Mouse (Mus musculus): ENCODE results near the gene Cebpe. TPM values are rescaled to one million over a fixed set of nuclear protein-coding genes. Genes with fewer than 3 reads are reported as not detected.

Cebpe gene
- total RNA-seq (2014; fragmentation: Nextera tagmentation) (23.1 and 45.9 TPM in 2 replicates), total RNA-seq (2017) (57.2 and 63.7 TPM in 2 replicates)

DNA sequence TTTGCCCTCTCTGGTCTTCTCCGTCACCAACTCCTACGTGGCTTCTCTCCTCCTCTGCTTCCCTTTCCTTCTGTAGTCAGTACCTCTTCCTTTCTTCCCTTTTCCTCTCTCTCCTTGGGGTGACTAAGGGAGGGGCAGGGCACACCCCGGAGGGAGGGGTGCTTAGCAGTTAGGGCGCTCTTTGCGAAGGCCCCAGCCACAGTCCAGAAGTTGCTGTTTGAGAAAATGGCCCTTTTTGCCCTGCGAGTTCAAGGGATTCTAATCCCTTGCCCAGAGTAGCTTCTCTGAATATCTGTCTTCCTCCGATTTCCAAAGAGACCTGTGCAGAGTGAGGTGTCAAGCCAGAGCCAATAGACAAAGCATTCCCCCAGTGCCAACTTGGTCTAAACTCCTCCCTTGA lies at the start of gene Cebpe:
Cebpe (minus strand) TSS at position 101 of the 400 bp plus-strand sequence.
- ATAC-seq (replicated peaks; ENCODE audit: poor library complexity, severe bottlenecking) = peak; percentile 46

DNA sequence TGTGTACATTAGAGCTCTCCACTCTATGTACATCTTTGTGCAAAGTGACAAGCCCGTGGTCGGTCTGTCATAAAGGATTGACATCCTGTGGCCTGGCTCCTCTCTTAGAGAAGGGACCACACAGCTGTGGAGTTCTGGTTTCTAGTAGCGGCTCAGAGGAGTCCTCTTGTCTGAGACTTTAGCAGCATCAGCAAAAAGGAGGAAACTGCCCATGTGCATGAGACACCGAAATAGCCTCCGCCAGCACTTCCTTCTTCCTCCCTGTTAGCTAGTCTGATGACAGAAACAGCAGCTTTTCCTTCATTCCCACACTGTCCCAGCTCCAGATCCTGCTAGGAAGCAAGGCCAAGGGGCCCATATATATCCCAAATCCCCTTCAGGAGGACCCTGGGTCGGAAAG lies 44.4 kb upstream of the Cebpe start:
- peak; percentile 60 for ATAC-seq (replicated peaks; ENCODE audit: poor library complexity, severe bottlenecking)

DNA sequence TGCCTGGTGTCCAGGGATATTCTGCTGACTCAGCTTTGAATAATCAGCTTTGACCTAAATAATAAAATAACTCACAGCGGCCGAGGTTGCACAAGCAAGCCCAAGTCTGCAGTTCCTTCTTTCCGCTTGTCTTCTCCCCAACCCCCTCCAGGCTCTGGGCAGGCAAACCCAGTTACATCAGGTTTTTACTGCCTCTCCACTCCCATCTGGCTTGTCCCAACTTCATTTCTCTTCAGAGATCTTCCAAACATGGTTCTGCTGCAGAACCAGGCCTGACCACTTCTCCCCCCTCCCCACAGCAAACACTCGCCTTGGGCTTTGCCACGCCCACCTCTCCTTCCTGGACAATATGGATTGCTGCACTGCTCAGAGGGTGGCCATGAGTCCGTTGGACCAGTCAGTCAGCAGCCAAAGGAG lies 42.6 kb upstream of the Cebpe start:
- peak; percentile 83 for ATAC-seq (replicated peaks; ENCODE audit: poor library complexity, severe bottlenecking)

DNA sequence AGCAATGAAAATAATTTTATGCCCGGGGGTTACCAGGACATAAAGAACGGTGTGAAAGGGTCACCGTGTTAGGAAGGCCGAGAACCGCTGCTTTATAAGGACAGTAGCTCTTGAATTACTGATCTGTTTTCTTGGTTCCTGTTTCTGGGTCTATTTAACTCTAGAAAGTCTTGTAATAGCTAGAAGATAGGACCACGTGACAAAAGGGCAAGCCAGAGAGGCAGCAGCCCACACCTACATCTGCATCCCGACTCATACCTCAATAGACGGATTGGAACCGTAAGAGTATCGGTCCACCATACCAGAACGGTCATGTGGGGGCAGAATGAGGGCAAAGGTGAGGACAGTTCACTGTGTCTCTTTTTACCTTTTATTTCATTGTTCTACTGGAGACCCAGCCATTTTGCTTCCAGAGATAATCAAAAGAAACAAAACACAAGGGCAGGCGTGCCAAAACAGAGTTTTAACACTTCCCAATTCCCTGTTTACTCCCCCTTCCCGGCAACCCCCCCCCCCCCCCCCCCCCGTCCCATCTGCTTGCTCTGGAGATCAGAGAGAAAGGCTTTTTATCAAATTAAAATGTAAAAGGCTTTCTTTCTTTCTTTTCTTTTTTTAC lies 42.1 kb upstream of the Cebpe start:
- peak; percentile 20 for ATAC-seq (replicated peaks; ENCODE audit: poor library complexity, severe bottlenecking)

DNA sequence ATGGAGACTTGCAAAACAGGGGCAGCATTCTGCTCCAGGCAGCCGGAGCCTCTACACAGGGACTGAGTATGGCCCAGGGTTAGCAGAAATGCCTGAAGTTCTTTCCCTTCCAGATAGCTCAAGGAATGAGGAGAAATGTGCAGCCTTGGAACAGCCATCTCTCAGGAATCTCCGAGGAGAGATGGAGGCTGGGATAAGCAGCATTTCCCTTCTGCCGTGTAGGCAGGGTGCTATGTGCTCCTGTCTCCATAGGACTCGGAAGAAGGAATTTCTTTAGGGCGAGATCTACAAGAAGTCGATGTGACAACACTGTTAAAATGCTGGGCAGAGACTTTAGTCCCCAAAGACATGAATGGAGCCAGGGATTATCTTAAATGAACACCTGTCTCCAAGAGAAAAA lies 41.0 kb upstream of the Cebpe start:
- ATAC-seq (replicated peaks; ENCODE audit: poor library complexity, severe bottlenecking) = no peak

DNA sequence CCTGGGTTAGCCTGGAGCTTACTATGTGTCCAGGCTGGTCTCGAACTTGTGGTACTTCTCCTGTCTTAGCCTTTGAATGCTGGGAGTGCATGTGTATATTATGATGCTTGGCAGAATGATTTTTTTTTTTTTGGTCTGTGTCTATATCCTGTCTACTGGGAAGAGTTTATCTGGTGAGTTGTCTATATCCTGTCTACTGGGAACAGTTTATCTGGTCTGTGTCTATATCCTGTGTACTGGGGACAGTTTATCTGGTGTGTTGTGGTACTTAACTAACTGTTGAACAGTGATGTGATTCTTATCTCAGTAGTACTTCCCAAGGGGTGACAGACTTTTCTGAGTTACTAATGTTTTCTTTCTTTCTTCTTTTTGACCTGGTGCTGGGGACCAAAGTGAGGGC lies 39.8 kb upstream of the Cebpe start:
- ATAC-seq (replicated peaks; ENCODE audit: poor library complexity, severe bottlenecking) = no peak

DNA sequence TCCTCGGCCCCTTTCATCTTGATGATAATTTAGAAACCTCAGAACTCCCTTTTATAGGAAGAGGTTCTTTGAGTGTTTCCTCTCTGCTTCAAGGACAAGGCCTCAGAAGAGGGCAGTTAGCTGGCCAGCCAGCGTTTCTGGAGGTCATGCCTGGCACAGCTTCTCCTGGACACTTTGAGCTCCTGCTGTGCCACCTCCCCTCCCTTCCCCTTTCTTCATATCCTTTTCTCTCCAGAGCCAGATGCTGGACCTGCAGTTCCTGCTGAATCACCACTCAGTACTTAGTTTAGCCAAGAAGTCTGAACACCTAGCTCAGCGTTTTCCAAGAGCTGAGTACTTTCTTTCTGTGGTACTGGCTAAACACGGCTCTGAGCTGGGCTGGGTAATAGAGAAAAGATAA lies 37.3 kb upstream of the Cebpe start:
- peak; percentile 42; the same call in 1 of the 2 replicates for ATAC-seq (replicated peaks; ENCODE audit: poor library complexity, severe bottlenecking)

DNA sequence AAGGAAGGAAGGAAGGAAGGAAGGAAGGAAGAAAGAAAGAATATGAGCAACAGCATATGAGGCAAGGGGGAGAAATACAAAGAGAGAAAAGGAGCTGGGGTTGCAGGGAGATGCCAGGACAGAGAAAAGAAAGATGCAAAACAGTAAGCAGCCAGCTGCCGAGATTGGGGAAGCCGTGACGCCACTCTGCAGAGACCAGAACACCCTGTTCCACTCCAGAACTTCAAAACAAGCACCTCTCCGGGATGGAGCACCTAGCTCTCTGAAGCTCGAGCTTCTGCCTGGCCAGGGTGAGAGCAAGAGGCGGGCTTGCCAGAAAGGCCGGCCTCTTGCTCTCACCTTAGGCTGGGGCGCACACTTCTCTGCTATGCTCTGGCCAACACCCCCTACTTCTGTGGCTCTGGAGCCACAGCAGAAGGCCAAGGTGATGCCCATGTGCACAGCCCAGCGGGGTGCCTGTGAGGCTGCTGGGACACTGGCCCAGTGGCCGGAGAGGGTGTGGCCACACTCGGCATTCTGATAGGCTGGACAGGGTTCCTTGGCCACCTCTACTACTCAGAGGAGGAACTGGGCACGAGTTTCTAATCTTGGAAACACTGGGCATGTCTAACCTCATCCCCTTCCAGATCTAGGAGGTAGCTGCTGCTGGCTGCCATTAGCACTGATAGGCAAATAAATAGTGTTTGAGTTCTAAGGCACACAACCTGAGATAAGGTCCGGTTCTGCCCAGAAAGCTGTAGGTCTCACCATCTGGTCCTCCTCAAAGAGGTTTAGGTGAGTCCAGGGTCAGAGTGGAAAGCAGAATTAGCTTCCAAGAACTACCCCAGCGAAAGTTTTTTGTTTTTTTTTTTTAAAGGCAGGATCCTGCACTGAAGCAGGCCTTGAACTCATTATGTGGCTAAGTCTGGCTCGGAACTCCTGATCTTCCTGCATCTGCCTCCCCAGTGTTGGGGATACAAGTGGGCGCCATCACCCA lies 36.3 kb upstream of the Cebpe start:
- 0 out of 2 replicates have a peak, but pooled peaks have one; percentile 28 for ATAC-seq (replicated peaks; ENCODE audit: poor library complexity, severe bottlenecking)

DNA sequence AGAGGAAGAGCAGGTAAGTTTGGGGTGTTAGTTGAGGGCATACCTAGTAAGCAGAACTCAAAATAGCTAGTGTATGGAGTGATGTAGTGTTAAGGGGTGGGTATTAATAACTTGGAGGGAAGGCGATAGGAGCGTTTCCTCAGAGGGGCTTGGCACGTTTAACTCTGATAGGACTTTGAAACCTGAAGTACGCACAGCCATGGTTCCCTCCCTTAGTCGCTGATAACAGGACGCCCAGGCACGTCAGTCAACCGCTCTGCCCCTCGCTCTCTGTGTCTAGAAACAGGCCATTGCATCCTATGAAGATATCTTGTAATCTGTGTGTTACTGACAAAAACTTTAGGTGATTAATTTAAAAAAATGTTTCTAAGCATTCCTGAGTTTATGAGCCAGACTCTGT lies 34.1 kb upstream of the Cebpe start:
- no peak for ATAC-seq (replicated peaks; ENCODE audit: poor library complexity, severe bottlenecking)

DNA sequence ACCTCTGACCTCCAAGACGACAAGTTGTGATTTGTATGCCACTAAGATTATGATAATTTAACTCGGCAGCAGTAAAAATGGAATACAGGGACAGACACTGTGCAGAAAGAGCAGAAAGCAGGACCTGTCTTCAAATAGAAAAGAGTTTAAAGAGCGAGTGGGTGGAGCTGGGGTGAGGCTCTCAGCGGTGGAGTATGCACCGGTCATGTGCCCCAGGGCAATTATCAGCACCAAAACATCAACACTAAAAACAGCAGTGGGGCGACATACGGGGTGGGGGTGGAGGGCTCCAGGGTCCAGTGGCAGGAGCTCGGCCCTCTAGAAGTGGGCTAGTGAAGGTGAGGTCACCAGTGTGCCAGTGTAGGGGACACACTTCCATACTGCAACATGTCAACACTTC lies 32.5 kb upstream of the Cebpe start:
- ATAC-seq (replicated peaks; ENCODE audit: poor library complexity, severe bottlenecking) = no peak

DNA sequence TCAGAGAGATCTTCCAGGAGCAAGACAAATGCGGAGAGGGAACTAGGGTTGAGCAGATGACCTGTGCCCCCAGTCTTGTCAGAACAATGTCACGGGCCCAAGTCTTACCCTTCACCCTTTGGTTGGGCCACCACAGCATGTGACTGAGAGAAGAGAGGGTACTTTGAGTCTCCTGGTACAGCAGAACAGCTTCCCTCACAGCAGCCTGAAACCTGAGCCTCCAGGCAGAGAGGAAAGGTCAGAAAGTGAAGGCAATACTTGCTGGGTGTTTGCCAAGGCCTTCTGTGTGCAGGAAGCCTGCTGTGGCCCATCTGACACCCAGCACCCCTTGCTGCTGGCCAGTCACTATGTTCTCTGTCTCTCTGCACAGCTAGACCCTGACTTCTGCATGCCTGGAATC lies 30.4 kb upstream of the Cebpe start:
- no peak for ATAC-seq (replicated peaks; ENCODE audit: poor library complexity, severe bottlenecking)

DNA sequence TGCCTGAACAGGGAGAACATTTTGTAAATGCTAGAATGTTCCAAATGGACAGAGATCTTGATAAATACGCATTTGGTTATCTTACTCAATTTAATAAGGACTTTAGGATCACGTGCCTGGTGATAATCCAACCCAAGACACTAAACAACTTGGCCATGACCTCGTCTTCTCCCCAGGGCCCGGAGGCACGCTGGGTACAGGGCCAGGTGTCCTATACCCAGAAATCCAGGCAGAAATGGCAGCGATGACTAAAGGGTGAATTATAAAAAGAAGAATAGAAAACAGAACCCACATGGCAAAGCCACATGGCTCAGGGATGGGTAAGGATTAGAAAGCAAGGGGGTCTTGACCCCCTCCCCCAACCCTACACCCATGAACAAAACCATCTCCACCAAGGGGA lies 29.7 kb upstream of the Cebpe start:
- no peak for ATAC-seq (replicated peaks; ENCODE audit: poor library complexity, severe bottlenecking)

DNA sequence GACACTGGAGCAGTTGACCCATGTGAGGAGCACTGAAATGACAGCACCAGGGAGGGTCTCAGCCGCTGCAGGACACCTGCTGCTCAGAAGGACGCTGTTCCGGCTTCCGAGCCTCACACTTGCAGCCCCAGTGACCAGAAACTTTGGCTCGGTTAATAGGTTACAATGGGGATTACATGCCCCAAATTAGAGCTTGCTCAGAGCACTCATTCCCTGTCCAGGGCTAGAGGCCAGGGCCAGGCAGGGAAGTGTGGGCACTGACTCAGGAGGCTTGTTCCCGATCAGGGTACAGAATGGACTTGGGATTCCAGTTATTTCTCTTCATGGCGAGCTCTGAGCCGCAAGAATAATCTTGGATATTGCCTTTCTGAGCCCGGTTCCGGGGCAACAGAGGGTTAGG lies 25.7 kb upstream of the Cebpe start:
- ATAC-seq (replicated peaks; ENCODE audit: poor library complexity, severe bottlenecking) = no peak

DNA sequence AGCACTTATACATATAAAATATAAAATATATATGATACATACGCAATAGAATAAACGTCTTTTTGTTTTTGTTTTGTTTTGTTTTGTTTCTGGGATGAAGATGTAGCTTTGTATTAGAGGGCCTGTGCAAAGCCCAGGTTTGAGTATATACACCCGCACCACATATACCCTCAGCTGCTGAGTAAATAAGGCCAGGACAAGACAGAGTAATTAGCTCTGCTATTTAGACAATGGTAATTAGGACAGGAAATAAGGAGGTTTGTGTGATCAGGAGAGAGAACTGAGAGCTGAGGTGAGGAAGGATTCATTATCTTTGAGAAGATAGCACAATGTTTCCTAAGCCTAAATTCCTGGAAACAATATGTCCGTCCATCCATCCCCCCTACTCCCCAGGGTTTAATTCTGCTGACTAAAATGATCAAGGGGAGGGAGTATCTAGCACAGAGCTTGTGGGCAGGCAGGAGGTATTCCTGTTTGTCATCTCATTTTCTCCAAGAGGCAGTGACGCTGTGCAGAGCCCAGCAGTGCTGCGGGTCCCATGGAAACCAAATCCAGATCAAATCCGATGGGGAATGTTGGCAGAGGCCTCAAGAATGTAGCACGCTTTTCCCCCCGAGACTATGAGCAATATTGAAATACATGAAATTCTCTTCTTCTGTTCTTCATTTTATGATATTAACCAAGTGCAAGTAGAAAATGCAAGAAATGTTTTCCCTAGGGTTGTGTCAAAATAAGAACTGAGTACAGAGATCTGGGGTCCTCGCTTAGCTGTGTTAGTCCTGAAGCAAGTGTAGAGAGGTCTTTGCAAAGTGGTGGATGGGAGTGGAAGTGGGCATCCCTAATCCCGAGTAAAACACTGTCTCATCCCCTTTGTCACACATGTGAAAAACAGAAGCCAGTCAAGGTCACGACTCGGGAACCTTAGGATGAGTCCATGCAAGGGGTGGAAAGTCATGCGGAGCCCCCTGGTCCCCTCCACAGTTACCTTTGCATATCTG lies 24.9 kb upstream of the Cebpe start:
- ATAC-seq (replicated peaks; ENCODE audit: poor library complexity, severe bottlenecking) = no peak

DNA sequence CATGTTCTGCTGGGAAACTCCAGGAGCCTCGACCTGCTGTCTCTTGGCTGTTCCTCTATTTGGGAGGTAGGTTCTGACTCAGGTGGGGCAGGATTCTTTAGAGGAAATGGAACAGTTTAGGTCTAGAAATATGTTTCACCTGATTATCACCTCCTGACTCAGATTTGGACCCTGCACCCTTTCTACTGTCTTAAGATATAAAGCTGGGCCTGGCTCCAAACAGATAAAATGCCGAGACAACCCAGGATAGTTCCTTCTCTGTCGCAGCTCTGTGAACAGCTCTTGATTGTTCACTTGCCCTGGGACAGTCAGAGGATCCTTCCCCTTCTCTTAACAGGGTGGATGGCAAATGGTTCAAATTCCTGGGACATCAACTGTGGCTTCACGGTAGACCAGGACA lies 23.2 kb upstream of the Cebpe start:
- no peak for ATAC-seq (replicated peaks; ENCODE audit: poor library complexity, severe bottlenecking)

DNA sequence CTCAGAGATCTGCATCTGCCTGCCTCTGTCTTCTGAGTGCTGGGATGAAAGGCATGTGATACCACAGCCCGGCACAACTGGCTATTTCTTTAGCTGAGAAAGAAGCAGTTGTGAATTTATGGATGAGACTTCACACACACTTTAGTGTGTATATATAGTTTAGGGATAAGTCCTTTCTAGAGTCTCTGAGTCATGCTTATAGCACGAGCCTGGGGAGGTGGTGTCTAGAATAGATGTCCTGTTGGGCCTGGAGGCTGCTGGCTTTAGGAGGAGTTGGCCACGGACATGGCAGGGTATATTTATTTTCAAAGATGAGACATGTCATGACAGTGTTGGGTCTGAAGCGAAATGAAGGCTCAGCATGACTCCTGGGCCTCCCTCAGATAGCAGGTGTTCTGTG lies 22.0 kb upstream of the Cebpe start:
- no peak for ATAC-seq (replicated peaks; ENCODE audit: poor library complexity, severe bottlenecking)

DNA sequence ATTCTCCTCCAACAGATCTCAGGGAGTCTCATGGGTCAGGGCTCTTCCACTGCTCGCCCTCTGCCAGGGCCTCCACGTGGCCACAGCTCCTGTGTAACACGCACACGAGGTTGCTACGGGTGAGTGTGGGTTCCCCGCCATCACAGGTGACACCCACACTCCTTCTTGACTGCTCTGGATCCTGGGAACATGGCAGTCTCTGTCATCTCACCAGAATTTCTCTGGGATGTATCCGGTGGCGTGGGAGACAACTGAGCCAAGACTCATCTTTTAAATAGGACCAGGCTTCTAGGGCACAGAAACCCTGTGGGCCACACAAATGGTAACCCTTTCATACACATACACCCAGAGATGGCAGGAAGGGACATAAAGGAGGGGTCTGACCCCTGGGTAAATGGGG lies 20.2 kb upstream of the Cebpe start:
- ATAC-seq (replicated peaks; ENCODE audit: poor library complexity, severe bottlenecking) = no peak

DNA sequence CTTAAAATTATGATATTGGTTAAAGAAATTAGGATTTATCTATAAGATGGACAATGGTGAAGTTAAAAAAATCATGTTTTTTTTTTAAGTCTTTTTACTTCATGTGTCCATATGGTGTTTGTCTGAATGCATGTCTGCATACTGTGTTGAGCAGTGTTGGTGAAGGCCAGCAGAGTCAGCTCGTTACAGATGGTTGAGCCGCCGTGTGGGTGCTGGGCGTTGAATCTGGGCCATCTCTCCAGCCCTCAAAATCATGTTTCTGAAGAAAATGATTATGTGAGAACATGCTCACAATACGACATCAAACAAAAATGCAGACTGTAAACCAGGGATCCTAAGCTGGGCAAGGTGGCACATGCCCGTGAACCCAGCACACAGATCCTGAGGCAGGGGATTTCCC lies 18.3 kb upstream of the Cebpe start:
- ATAC-seq (replicated peaks; ENCODE audit: poor library complexity, severe bottlenecking) = no peak

DNA sequence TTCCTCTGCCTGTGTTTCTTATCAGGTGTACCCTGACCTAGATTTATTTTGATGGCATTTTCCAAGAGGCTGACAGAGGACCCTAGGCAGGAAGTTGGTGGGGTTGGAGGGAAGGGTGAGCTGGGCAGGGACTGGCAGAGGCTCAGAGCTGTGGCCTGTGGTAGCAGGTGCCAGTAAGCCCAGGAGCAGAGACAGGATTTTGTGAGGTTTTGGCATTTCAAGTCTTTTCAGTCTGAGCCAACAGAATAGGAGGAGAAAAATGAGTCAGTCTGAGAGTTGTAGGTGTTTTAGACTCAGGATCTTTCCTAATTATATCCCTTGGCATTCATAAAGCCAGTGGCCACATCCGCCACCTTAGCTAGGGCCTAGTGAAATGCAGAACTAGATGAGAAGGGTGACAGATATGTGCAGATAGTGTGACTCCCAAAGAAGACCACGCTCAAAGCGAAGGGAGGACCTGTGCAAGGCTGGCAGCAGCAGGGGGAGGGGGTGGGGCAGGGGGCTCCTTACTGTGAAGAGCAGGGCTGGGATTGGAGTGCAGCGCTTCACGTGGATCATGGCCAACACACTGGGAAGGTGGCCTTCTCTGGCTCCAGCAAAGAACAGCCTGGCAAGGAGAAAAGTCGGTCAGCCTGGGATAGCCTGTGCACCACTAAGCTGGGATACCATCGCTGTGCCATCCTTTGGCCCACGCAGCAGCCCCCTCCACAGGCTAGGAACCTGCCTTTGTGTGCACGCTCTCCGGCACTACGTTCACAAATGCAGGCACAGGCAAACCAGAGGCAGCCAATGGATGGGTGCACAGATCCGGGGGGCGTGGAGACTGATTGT lies 17.1 kb upstream of the Cebpe start:
- no peak for ATAC-seq (replicated peaks; ENCODE audit: poor library complexity, severe bottlenecking)

DNA sequence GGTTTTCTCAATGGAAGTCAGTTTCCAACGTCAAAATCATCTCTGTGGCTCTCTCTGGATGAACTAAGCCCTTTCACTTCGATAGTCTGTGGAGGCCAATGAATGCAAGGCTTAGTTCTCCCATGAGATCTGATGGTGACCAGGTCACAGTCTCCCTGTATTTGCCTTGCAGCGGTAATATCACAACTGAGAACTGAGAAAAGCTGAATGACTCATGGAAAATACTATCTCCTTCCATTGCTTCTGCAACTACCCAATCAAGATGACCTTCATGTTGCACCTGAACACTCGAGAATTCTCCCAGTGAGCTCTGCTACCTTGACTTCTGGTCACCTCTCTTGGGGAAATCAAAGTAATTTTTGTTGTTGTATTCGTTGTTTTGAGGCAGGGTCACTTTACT lies 15.6 kb upstream of the Cebpe start:
- no peak for ATAC-seq (replicated peaks; ENCODE audit: poor library complexity, severe bottlenecking)

Data from granulocyte monocyte progenitor cell, adult 5-6 weeks (primary cell).